Mouse (Mus musculus) gastrocnemius, adult 18-20 months (tissue): ENCODE data around the gene Fhad1. TPM values are rescaled to one million over a fixed set of nuclear protein-coding genes. Genes with fewer than 3 reads are reported as not detected.

Experiments
- DNase-seq: peaks from one replicate; pipeline ENCODE4 v3.0.0; 2021; ENCODE audit warnings: low spot score
- total RNA-seq, 2 experiments: library from RNA; stranded (reverse); gene quantifications; 2 replicates each; pipeline ENCODE4 v1.2.3; 2021

Gene Fhad1
- total RNA-seq, 2 experiments from 2014 or later = not detected

GRCm38 (mm10) chr4:141865006-141865405 is 149.9 kb downstream of the Fhad1 start:
- DNase-seq = no peak

- DNase-seq = no peak
These were observed 150.4 kb downstream of the Fhad1 start for GRCm38 (mm10) chr4:141864506-141864905.

DNA sequence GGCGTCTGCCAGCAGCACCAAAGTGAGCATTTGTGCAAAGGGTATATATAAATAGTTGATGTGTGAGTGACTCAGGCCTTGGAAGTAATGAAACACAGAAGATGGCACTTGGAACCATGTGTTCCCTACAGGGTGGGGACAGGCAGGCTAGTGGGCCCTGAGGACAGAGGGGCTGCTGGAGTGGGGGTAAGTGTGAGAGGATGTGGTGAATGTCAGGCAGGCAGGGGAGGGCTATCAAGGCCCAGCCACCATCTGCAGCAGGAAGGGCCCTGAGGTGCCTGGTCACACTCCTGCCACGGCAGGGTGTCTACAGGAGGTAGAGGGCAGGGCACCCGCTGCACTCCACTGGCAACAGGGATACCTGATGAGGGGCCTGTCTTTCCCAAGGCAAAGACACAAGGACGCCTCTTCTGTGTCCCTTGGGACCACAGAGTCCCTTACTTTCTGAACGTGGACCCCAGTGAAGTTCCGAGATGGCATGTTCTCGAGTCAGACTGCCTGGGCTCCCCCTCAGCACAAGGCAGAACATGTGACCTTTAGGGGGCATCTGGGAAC is 151.1 kb downstream of the Fhad1 start:
- DNase-seq = no peak

DNA sequence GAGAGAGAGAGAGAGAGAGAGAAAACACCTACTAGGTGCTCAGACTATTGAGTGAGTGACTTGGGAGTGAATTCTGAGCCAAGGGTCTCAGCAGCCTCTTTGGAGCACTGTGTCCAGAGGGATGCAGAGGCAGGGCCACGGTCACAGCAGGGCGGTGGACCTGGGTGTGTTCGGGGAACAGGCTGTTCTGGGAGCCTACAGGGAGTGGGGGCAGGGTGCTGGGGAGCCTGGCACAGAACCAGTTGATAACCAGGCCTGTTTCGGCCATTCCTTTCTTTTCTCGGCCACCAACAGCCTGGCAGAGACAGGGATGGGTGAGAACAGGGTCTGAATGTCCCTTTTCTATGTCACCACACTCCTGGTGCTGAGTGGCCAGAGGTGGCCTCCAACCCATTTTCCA is 152.0 kb downstream of the Fhad1 start:
- no peak for DNase-seq

DNA sequence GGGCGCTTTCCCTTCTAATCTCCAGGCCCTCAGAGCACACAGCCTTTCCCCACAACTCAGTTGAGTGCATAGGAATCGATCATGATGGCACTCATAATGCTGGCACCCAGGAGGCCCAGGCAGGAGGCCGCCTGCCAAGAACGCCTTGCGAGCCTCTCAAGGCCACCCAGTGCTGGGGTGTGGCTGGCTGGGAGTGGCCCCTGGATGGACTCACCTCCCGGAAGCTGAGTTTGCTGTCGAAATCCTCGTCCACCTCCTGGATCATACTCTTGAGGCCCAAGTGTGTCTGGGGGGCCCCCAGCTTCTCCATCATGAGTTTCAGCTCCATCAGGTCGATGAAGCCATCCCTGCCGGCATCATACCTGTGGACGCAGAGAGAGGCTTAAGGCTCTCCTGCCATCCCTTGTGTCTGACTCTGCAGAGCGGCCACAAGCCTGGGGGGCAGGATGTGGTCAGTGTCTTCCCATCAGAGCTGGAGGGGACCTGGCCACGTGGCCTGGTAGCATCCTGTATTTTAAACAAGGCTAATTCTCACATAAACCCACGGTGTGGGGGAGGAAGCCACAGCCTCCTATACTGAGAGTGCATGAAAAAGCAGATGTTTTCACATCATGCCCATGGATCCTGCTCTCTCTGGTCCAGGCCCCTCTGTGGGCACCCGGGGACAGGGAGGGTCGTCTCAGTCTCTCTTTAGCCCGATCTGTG is 153.1 kb downstream of the Fhad1 start:
- DNase-seq = no peak

DNA sequence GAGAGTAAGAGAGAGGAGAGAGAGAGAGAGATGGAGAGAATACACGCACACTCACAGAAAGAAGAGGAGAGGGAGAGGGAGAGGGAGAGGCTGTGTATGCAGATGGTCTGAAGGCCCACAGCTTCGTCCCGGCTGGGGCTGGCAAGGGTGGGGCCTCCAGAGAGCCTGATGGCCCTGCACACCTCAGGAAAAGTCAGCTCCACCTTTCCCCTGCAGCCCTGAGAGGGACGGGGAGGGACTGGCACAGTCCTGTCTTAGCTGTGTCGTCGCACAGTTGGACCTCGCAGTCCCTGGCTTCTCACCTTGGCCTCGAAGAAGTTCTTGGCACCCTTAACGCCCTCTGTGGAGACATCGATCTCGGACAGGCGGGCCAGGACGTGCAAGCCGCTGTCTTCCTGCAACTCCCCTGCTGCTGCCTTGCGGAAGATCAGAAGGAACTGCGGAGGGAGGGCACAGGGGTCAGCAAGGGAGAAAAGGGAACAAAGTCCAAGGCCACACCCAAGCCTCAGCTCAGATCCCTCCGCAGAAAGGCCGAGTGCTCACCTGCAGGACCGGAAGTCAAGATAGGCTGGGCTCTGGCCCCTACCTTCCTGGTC is 154.5 kb downstream of the Fhad1 start:
- DNase-seq = no peak

DNA sequence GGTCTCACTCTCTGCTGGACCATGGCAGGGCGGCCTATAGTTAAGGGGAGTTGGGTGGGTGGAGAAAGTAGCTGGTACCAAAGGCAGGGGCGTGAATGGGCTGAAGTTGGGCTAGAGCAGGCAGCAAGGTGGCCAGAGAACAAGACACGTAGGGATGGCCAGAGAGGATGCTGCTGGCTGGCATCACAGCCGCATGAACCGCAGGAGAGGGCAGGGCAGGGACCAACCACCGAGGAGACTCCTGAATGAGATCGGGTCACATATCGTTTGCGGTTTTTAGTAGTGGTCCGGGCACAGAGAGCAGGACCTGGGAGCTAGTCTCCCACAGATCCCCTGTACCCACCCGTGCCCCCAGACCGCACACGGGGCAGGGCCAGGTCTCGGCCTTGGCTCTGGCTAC is 155.5 kb downstream of the Fhad1 start:
- no peak for DNase-seq

- peak; percentile 36 for DNase-seq
These were observed 156.4 kb downstream of the Fhad1 start for GRCm38 (mm10) chr4:141858501-141858900.

DNA sequence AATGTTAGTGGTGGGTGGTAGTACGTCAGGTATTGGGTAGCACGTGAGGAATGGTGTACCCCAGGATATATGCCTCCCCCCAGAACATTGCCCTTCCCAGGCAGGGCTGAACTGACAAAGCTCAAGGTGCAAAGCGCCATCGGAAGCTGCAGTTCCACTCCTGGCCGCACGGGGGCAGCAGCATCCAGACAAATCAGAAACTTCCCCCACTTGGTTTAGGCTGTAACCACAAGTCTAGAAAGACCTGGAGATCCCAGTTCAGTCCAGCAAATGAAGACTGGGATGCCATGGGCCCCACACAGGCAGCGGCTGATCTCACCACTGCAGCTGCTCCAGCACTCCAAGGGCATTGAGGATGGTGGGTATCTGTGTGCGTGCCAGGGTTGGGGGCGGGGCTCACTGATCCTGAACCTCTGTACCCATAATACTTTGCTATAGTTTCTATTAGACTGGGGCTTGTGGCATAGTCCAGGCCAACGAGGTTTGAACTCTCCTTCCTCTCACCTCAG is 157.4 kb downstream of the Fhad1 start:
- DNase-seq = peak; percentile 77

- peak; percentile 59 for DNase-seq
These were observed 161.4 kb downstream of the Fhad1 start for GRCm38 (mm10) chr4:141853437-141853836.

- DNase-seq = no peak
These were observed 168.9 kb downstream of the Fhad1 start, which contains the start of gene Ctrc for GRCm38 (mm10) chr4:141845999-141846398. Gene Ctrc, minus strand, starts transcription at chr4:141846359.

Other genes starting within 250 kb of the Fhad1 start
- gene Dnajc16, start 224.2 kb downstream of the Fhad1 start, total RNA-seq = 10 to 100 TPM; 13.2 to 13.3 TPM
- 1 to 10 TPM; 2.4 TPM for gene Casp9, start 221.5 kb downstream of the Fhad1 start, total RNA-seq
- gene Cela2a, start 188.9 kb downstream of the Fhad1 start, total RNA-seq = under 1 TPM in 1 of 2 experiments, not detected in 1; 0.78 TPM
- gene Ctrc, start 168.7 kb downstream of the Fhad1 start, total RNA-seq = not detected
- gene Efhd2, start 140.2 kb downstream of the Fhad1 start, total RNA-seq = 1 to 10 TPM; 2.8 to 4.7 TPM
- under 1 TPM; 0.48 to 0.88 TPM for gene Tmem51, start 69.2 kb upstream of the Fhad1 start, total RNA-seq
- gene Kazn, start 224.3 kb upstream of the Fhad1 start, total RNA-seq = 1 to 10 TPM; 1.6 to 2.5 TPM